Mouse (Mus musculus): ENCODE results near the gene E2f7.

The E2f7 gene

GRCm38 (mm10) chr10:110773878-110774277 lies 28.6 kb downstream of the E2f7 start:
- no peak for DNase-seq (ENCODE audit: low read depth)

GRCm38 (mm10) chr10:110781772-110782171 lies 36.5 kb downstream of the E2f7 start:
- no peak for DNase-seq (ENCODE audit: low read depth)

GRCm38 (mm10) chr10:110782655-110783054 lies 37.4 kb downstream of the E2f7 start:
- no peak for DNase-seq (ENCODE audit: low read depth)

- no peak for DNase-seq (ENCODE audit: low read depth)
These were observed 43.0 kb downstream of the E2f7 start for GRCm38 (mm10) chr10:110788049-110788752.

- no peak for DNase-seq (ENCODE audit: low read depth)
These were observed 44.4 kb downstream of the E2f7 start for GRCm38 (mm10) chr10:110789683-110790082.

- no peak for DNase-seq (ENCODE audit: low read depth)
These were observed 48.0 kb downstream of the E2f7 start for GRCm38 (mm10) chr10:110793150-110793787.

GRCm38 (mm10) chr10:110794564-110795205 lies 49.4 kb downstream of the E2f7 start:
- no peak for DNase-seq (ENCODE audit: low read depth)

- DNase-seq (ENCODE audit: low read depth): no peak
These were observed 50.1 kb downstream of the E2f7 start for GRCm38 (mm10) chr10:110795206-110795796.

GRCm38 (mm10) chr10:110801296-110801695 lies 56.1 kb downstream of the E2f7 start:
- no peak for DNase-seq (ENCODE audit: low read depth)

- peak; percentile 74 for DNase-seq (ENCODE audit: low read depth)
These were observed 59.2 kb downstream of the E2f7 start for GRCm38 (mm10) chr10:110804279-110805024.

- peak; percentile 89 for DNase-seq (ENCODE audit: low read depth)
These were observed 59.9 kb downstream of the E2f7 start for GRCm38 (mm10) chr10:110805025-110805740.

- peak; percentile 62 for DNase-seq (ENCODE audit: low read depth)
These were observed 61.2 kb downstream of the E2f7 start for GRCm38 (mm10) chr10:110806471-110806870.

- no peak for DNase-seq (ENCODE audit: low read depth)
These were observed 65.3 kb downstream of the E2f7 start for GRCm38 (mm10) chr10:110810528-110810927.

GRCm38 (mm10) chr10:110811209-110811861 lies 66.1 kb downstream of the E2f7 start:
- DNase-seq (ENCODE audit: low read depth): no peak

GRCm38 (mm10) chr10:110811862-110812225 lies 66.6 kb downstream of the E2f7 start:
- DNase-seq (ENCODE audit: low read depth): no peak

- no peak for DNase-seq (ENCODE audit: low read depth)
These were observed 75.9 kb downstream of the E2f7 start for GRCm38 (mm10) chr10:110821139-110821538.

GRCm38 (mm10) chr10:110821692-110822091 lies 76.5 kb downstream of the E2f7 start:
- no peak for DNase-seq (ENCODE audit: low read depth)

GRCm38 (mm10) chr10:110832336-110832735 lies 87.1 kb downstream of the E2f7 start:
- no peak for DNase-seq (ENCODE audit: low read depth)

GRCm38 (mm10) chr10:110835115-110835806 lies 90.0 kb downstream of the E2f7 start:
- DNase-seq (ENCODE audit: low read depth): no peak
